9 mouse cellular contexts compared by ENCODE assay signal in the genomic region with DNA sequence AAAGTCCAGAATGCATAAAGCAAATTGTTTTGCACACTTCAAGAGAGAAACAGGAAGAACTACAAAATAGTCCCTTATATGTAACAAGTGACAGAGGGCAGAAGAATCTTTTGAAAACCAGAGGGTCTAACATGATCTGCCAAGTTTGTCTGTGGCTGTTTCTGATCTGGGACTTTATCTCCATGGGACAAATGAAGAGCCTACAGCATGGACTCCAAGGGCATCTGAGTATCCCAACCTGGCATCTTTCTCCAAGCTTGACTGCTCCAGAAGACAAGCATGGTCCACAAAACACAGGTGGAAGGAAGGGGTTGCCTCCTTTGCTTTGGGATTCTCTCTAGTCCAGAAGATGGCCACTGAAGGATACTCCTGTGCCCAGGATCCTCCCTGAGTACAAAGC. TPM values are rescaled to one million over a fixed set of nuclear protein-coding genes. Genes with fewer than 3 reads are reported as not detected.
"Had no signal": no experiment of that assay in that cellular context is flagged by ENCODE, and none has a peak within 500 bp of the region (broad histone marks: within the 10 kb centered on the region; RNA-seq: fewer than 3 reads in every experiment).

No protein-coding gene starts in this region.

RNA-seq across cellular contexts. Expression of gene Gm5431, which starts 24.4 kb away (rescaled TPM):
- polyA plus RNA-seq: myocyte had no signal

RNA-seq across cellular contexts. Expression of gene Olfr56, which starts 52.3 kb away (rescaled TPM):
- polyA plus RNA-seq: midbrain, embryonic 10.5 days; midbrain, embryonic 12.5 days; midbrain, embryonic 14.5 days; midbrain, embryonic 16.5 days; neural tube, embryonic 12.5 days; neural tube, embryonic 14.5 days; stomach, embryonic 15.5 days; testis, adult 2 months had no signal

RNA-seq across cellular contexts. Expression of gene 9930111J21Rik1, which starts 52.8 kb away (rescaled TPM):
- polyA plus RNA-seq: neural tube, embryonic 14.5 days; testis, adult 2 months had no signal
